Mouse (Mus musculus): ENCODE data around the gene Tnpo1.

The Tnpo1 gene

DNA sequence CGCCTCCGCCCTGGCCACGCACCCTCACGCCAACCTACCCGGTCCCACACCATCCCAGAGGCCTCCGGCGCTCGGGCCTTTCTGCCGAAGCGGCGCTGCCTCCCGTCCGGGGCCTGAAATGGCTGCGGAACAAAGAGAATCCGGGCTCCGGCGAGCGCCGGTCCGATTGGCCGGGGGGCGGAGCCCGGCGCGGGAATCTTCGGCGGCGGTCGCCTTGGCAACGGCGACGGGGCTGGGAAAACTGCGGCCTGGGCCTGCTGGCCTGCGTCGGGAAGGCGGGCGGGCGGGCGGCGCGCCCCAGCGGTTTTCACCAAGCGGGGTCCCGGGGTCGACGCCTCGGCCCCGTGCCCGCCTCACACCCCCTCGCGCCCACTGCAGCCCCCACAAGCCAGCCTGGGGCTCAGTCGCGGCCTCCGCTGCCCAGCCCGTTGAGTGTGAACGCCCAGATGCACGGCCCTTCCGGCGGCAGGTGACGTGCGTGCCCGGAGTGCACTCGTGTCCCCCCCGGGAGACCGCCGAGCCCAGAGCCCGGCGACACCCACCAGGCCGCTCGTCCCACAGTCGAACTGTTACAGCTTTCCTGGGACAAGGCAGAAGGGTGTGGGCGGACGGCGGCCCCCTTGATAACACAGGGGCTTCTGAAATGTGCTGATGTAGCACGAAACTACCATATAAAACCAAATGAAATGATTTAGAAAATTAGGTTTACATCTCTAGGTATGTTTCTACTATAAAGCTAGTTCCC is at the start of gene Tnpo1:
Gene Tnpo1, minus strand, starts transcription at position 172 of the 745 bp plus-strand sequence.
- peak; percentile 94 for DNase-seq (ENCODE audit: extremely low spot score)

DNA sequence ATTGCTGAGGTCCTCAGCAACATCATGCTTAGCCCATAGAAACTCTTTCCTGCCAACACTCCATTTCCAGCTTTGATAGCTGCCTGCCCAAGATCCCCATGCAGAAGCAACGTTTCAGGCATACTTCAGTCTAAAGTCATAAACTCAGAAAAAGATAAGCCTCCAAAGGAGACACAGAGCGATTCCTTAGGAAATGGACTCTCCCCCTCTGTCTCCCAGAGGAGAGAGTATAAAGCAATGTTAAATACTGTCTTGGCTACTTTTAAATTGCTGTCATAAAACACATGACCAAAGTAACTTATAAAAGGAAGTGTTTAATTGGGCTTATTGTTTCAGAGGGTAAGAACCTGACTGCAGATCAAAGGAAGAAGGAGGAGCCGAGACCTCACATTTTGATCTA is 45.9 kb upstream of the Tnpo1 start:
- no peak for DNase-seq (ENCODE audit: extremely low spot score)

DNA sequence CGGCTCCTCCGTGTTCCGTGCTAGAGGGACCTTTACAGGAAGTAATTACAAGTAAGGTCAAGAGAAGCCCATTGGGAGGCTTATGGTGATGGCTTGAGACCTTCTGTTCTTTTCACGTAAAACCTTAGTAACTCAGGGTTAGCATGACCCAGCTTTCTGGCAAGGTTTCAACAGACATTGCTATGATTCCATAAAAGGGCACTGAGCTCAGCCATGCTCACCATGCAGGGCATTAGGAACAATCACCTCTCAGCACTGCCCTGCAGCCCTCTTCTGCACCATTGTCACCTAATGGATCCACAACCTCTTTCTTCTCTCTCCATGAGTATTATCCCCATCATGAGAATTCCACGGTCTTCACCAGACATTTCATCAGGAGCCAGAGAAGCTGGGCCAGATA is 45.5 kb upstream of the Tnpo1 start:
- no peak for DNase-seq (ENCODE audit: extremely low spot score)

DNA sequence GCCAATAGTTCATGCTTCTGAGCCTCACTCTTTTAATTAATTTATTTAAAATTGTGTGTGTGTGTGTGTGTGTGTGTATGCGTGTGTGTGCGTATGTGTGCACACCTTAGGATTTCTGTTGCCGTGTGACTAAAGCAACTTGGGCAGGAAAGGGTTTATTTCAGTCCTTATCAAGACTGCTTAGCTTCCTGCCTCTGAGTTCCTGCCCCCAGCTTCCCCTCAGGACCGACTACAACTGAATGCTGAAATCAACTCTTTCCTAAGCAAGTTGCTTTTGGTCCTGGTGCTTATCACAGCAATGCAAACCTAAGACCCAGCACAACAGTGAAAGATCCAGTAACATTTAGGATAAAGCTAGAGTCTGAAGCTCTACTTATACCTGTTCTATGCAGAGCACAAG is 42.3 kb upstream of the Tnpo1 start:
- no peak for DNase-seq (ENCODE audit: extremely low spot score)

DNA sequence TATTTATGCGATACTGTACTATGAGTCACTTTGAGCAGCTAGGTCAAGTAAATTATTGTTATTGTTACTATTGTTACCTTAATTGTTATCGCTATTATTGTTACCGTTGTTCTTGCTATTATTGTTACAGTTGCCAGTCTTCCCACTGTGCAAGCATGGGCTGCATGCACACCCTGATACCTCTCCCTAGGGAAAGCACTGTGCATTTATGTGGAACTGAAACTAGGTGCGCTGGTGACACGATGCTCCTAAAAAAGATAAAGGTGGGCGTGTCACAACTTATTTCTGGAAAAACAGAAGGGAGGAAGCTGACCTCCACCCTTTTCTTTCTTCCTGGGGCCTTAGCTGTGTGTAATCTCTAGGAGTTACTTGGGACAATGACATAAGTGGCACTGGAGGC is 41.8 kb upstream of the Tnpo1 start:
- no peak for DNase-seq (ENCODE audit: extremely low spot score)

DNA sequence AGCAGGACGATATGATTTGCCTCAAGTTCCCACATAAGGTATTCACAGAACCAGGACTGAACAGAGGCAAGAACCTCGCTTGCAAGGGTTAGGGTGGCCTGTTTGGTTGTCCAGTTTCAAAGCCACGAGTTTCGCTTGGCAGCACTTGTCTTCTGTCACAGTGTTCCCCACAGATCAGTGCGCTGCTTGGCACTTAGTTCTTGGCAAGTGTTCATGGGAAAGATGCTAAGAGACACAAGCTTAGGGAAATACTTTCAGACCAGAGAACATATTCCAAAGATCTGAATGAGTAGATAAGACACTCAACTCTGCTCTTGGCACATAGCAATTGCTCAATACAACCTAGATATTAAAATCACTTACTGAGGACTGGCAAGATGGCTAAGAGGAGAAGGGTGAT is 40.4 kb upstream of the Tnpo1 start:
- no peak for DNase-seq (ENCODE audit: extremely low spot score)

DNA sequence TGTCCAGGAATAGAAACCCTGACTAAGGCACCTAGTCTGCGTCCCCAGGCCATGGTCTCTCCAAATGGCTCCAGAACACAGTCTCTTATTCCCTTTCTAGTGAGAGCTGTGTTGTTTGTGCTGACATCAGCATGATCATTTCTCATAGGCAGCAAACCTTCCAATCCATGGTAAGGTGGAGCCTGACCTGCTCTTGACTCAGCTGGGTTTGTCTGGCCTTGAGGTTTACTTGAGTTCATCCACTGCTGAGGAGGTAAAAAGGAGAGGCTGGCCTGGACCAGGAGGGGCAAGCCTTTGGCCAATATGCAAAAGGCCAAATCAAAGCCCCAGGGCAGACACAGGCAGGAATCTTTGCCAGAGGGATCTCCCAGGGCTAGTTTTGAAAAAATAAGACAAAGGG is 37.4 kb upstream of the Tnpo1 start:
- no peak for DNase-seq (ENCODE audit: extremely low spot score)

DNA sequence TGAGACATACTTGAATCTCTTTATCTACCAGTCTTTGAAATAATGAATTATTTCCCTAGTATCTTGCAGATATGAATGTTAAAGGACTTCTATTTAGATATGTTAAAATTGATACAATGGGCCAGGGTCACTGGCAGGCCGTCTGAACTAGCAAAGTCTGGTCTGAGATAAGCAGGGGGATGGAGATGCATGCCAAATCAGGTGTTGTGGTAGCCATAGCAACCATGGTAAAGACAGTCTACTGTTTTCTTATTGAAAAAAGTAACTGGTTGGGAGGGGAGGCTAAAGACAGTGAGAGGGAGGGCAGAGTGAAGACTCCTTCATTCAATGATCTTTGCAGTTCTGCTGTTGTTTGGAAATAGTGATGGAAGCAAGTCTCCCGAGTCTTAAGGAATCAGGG is 32.0 kb upstream of the Tnpo1 start:
- DNase-seq (ENCODE audit: extremely low spot score): no peak

DNA sequence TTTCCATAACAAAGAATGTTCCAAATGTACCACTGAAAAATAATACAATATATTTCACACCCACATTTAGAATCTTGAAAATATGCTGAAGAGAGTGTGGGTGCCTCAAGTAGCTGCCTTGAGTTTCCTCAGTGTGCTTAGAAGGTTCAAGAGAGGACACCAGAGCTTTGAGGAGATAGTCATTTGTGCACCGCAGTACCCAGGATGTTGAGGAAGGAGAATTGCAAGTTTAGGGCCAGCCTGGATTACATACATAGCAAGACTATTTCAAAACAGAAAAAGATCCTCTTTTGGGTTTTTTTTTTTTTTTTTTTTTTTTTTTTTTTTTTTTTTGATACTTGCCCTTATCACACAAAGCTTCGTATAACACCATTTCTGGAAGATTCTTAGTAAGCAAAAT is 30.0 kb upstream of the Tnpo1 start:
- no peak for DNase-seq (ENCODE audit: extremely low spot score)

DNA sequence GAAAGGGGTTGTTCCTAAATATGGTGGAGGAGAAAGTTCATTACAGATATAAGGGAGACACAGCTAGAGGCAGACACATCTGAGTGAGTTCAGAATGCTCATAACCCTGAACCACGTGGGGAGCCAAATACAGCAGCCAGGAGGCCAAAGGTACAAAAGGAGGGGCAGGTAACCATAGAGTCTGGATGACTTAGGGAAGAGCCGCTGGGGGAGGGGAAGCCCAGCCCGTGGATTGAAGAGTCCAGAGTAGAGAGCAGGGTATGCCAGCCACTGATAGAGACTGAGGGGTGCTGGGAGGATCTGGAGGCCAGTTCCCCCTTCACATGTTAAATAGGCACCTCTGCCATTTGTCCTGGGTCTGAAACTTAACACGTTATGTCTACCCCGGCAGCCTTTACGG is 29.5 kb upstream of the Tnpo1 start:
- no peak for DNase-seq (ENCODE audit: extremely low spot score)

DNA sequence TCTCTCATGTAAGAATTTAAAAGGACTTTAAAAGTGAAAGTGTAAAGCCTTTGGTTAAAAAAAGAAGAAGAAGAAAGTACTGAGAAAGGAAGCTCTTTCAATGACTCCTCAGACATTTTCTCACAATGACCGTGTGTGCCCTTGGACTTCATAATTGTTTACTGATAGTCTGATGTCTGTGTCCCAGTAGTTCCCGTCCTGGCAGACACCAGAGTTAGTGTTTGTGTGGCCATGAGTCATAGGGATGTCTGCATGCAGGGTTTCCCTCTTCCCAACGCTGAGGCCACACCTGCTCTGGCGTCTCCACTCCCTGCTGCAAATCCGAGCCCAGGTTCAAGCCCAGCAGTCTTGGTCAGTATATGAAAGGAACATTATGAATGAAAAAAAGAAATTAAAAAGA is 29.0 kb upstream of the Tnpo1 start:
- DNase-seq (ENCODE audit: extremely low spot score): no peak

DNA sequence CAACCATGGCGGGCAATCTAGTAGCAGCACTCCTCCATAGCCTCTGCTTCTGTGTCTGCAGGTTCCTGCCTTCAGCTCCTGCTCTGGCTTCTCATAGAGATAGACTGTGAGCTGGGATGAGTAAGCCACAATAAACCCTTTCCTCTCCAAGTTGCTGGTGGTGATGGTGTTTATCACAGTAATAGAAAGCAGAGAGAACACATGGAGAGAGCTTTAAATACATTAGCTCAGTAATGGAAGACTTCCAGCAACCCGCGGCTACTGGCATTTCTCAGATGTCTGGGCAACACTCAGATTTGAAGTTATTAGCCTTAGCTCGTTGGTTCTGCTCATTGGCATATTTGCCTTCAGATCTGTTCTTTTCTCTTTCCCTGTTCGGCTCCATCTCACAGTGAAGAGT is 27.6 kb upstream of the Tnpo1 start:
- no peak for DNase-seq (ENCODE audit: extremely low spot score)

DNA sequence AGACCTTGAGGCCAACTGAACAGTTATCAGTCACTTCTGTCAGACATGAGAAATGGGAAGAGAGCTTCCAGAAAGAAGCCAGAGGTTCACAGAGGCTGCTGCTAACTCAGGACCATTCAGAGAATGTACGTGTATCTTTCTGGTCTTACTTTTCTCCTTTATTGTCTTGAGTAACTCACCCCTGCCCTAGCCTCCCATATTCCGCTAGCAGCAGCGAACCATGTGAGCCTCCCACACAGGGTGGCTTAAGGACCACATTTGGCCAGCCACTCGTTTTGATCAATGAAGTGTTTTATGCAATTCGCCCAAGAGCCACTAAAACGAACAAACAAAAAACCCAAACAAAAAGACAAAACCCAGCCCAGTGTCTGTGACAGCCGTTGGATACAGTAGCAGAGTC is 25.8 kb upstream of the Tnpo1 start:
- DNase-seq (ENCODE audit: extremely low spot score): no peak

DNA sequence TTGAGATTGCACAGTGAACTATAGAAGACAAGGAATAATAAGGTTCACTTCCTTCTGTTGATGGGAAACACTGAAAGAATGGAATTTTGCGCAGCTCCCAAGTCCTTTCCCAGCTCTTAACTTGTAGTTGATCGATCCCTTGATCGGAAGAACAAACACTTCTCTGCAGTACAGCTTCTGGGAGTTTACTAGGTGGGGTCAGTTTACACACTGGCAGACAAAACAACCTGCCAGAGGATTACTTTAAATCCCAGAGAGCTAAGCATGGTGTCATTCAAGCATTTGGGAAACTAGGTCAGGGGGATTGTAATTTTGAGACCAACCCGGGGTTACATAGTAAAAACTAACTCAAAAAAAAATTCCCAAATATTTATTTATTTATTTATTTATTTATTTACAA is 22.0 kb upstream of the Tnpo1 start:
- no peak for DNase-seq (ENCODE audit: extremely low spot score)

DNA sequence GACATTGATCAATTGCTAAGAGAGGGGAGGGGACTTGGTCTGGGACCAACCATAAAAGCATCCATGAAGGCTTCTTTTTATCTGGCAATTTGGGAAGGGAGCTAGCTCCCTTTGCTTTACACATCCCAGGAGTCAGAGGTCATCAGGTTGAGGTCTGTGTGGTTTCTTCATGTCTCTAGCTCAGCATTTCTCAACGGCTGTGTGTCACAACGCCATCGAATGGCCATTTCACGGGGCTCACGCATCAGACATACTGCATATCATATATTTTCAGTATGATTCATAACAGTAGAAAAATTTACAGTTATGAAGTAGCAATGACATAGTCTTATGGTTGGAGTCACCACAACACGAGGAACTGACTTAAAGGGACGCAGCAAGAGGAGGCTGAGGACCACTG is 20.2 kb upstream of the Tnpo1 start:
- DNase-seq (ENCODE audit: extremely low spot score): no peak

DNA sequence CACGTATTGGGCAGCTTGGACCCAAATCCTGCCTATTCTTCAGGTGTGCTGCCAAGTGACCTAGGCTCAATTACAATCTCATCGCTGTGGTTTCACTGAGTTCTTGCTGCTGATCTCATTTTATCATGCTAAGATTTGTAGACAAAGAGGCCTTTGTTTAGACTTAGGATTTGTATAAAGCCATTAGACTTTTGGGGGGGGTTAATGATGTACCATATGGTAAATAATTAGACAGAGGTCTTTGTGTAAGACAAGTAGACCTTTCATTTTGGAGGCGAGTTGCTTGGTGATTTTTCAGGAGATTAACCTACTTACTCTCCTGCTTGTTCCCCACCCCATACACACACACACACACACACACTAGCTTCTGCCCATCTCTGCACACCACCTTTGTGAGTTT is 19.7 kb upstream of the Tnpo1 start:
- no peak for DNase-seq (ENCODE audit: extremely low spot score)

DNA sequence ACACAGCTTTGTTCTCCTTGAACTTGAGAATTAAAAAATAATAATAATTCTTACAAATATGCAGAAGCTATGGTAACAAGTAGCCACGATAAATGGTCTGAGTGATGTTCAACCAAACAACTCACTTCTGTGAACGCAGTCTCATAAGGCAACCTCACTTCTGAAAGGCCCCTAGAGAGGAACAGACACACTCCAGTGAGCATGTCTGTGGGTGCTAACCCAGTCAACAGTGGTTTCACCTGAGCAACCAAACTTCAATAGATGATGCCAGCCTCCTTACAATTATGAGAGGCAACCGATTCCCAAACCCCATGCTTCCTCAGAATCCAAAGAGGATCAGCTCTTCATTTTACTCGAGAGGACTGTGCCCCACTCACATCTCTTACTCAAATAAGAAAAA is 19.2 kb upstream of the Tnpo1 start:
- DNase-seq (ENCODE audit: extremely low spot score): no peak

DNA sequence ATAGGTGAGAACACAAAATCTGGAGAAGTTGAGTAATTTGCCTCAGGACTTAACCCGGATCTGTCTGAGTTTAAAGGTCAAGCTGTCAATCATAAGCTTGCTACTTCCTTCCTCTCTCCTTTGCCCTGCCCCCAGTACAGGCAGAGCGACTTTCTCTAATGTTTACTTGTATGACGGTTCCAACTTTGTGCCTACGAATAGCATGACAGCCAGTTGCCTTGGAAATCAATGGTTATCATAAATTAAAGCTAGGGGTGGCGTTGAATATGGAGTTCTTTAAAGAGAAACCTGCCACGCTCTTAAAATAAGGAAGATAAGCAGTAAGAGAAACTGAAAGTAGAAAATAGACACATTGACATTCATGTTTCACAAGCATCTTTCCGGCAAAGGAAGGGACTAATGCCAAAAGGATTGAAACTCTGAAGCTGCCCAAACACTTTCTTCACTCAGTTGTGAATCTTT is 18.5 kb upstream of the Tnpo1 start:
- DNase-seq (ENCODE audit: extremely low spot score): no peak

DNA sequence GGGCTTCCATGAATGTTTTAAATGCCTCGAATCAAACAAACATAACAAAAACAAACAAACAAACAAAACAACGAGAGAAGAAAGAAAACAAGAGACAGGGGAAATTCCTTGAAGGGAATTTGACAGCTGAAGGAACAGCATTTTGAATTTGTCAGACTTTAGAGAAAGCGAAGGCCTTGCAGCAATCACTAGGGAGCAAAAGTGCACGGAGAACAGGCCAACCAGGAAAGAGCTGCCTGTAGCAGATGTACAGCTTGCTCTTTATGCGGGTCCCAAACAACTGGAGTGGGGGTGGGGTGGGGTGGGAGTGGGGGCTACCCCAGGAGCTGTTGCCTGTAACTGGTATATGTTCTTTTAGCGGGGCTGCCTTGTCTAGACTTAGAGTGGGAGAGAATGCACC is 16.2 kb upstream of the Tnpo1 start:
- no peak for DNase-seq (ENCODE audit: extremely low spot score)

DNA sequence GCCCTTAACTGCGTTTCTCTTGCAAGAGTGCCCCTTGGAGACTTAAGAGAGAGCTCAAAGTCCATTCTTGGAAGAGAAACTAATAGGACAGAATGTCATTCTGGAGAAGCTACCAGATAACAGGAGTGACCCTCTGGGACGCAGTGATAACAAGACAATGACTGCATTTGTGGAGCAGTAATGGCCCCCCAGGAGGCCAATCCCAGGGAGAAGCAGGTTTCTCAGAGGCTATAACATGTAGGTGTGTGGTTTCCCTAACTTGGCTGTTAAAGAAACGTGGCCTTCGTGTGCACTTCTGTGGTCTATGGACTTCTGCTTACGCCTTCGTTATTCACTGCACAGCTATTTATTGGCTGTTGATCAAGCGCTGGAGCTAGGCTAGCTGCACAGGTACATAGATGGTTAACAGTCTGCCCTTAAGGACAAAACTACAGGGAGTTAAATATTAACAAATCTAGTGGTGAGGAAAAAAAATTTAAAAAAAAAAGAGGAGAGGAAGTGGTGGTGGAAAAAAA is 15.7 kb upstream of the Tnpo1 start:
- DNase-seq (ENCODE audit: extremely low spot score): no peak

DNA sequence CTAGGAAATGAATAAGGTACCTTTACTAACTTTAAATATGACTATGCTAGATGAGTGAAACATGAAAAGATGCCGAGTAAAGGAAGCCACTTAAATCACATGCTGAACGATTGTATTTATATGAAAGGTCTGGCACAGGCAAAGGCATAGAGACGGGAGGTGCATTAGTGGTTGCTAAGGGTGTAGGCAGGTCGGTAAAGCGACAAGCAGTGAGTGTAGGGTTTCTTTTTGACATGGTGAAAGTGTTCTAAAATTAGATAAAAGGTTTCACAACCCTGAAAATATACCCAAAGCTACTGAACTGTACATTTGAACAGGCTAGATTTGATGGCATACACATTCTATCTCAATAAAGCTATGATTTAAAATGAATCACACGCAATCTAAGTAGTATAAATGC is 10.9 kb upstream of the Tnpo1 start:
- no peak for DNase-seq (ENCODE audit: extremely low spot score)

DNA sequence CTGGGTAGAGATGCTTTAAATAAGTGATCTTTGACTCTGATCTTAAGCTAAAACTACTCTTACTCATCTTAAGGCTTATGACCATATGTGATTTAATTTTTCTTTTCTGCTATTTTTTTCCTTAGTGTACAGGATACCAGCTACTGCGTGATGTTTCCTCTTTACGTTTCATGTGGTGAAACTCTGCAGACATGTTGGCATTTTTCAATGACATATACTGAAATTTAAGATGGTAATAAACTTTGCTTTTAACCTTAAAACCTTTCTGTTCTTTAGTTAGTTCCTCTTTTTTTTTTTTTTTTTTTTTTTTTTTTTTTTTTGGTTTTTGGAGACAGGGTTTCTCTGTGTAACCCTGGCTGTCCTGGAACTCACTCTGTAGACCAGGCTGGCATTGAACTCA is 2.7 kb upstream of the Tnpo1 start:
- DNase-seq (ENCODE audit: extremely low spot score): no peak

DNA sequence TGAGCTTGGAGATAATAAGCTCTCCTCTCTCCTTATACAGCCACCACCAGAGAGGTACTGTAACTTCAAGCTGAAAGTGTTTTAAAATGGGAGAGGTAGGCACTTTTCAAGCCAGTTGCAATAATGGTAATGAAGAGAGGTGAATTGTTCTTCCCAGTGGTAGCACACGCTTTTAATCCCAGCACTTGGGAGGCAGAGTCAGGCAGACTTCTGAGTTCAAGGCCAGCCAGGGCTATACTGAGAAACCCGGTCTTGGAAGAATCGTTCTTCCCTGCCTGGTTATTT is 716 bp upstream of the Tnpo1 start:
- DNase-seq (ENCODE audit: extremely low spot score): no peak

DNA sequence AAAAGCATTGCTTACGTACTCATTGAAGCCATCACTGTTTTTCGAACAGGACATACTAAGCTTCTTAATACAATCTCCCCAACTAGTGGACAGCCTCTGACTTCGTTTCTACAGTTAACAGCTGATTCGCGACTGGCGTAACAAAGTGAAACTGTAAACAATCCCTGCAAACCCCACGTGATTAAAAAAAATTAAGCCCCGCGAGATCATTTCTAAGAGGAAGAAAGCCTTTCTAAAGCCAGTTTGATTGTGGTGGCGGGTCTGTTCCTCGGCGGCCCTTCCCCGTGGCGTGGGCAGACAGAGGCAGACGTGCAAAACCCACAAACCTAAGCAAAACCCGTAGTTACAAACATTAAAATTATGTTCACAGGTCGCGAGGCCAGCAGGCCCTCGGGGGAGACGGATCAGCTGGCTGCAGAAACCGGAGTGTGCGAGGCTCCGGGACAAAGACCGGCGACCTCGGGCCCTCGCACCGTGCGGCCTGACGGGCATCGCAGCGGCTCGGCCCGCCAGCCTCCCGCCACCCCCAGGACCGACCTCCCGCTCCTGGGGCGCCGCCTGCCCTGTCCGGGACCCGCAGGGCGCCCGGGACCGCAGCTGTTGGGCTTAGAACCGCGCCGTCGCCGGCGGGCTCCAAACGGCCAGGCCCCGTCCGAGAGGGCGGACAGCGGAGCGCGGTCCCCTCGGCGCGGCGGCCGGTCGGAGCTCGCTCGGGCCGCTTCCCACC is 535 bp downstream of the Tnpo1 start:
- DNase-seq (ENCODE audit: extremely low spot score): peak; percentile 55

All from embryo, embryonic 9.5 days (tissue).